Mouse (Mus musculus): ENCODE measurements around the gene Rasal3.

DNA sequence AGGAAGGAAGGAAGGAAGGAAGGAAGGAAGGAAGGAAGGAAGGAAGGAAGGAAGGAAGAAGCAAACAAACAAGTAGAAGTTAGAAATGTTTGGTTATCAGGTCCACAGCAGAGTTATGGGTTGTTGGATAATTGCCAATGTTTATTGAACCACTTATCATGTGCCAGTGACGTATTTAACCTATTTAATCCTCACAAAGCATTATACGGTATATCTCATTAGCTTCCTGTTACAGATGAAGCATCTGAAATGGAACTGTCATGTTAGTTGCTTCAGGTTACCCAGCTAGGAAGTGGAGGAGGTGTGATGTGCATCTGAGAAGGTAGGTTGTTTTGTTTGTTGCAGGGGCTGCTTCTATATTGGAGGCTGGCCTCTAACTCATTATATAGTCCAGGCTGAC lies 16.6 kb upstream of the Rasal3 start:
- no peak for TF ChIP-seq CTCF (IDR thresholded peaks at IDR 0.05; ENCODE audit: low read depth)
- TF ChIP-seq EP300 (IDR thresholded peaks at IDR 0.05; ENCODE audit: low read depth), result no peak

All from liver, embryonic 14.5 days (tissue).